Mouse (Mus musculus): ENCODE data around the gene Chrne. TPM values are rescaled to one million over a fixed set of nuclear protein-coding genes. Genes with fewer than 3 reads are reported as not detected.

The Chrne gene
- polyA plus RNA-seq, 1 experiment, result 0.10 TPM

DNA sequence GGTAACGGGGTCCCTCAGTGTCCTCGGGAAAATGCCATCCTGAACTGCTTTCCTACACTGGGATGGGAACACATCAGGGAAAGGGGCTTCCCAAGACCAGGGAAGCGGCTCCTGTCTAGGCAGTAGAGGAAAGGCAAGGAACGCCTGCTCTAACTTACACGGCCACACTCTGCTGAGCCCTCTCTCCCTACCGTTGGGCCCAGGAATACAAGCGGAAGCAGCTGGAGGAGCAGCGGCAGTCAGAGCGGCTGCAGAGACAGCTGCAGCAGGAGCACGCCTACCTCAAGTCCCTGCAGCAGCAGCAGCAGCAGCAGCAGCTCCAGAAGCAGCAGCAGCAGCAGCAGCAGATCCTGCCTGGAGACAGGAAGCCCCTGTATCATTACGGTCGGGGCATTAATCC lies 12.3 kb downstream of the Chrne start:
- H3K4me1 ChIP-seq (ENCODE audit: control insufficient read depth, insufficient read depth, low read length), result no peaks in the 10 kb centered on the region
- no peak for TF ChIP-seq POLR2A (IDR thresholded peaks at IDR 0.05; ENCODE audit: borderline replicate concordance, insufficient read depth, low read length)
- no peak for TF ChIP-seq CTCF (IDR thresholded peaks at IDR 0.05; ENCODE audit: borderline replicate concordance, insufficient read depth, low read depth, low read length)
- WGBS, result 77% methylated on average over 12 of the region's 12 CpGs
- no peaks in the 10 kb centered on the region for H3K27me3 ChIP-seq (ENCODE audit: control insufficient read depth, insufficient read depth, low read length)
- no peak overlapping the region for H3K4me3 ChIP-seq (replicated peaks; ENCODE audit: insufficient read depth, low read depth, low read length)
- H3K27ac ChIP-seq (ENCODE audit: insufficient read depth, low read length), result no peak overlapping the region
- DNase-seq, result no peak

DNA sequence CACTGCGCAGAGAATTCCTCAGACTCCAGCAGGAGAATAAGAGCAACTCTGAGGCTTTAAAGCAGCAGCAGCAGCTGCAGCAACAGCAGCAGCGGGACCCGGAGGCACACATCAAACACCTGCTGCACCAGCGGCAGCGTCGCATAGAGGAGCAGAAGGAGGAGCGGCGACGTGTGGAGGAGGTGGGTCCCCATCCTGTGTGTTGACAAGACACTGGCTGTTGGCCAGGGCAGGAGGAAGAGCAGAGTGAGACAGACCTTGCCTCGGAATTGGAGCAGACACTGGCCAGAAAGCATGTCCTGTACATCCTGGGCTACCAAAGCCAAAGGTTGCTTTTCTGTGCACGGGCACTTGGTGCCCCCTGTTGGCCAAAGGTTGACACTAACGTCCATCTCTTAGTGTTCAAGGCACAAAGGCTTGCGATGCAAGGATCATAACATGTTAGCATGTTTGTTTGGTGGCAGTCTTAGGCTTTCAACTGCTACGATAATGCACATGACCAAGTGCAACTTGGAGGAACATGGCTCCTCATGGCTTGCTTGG lies 13.9 kb downstream of the Chrne start:
- no peak overlapping the region for H3K4me3 ChIP-seq (replicated peaks; ENCODE audit: insufficient read depth, low read depth, low read length)
- 29% methylated on average over 14 of the region's 14 CpGs for WGBS
- no peak overlapping the region for H3K27ac ChIP-seq (ENCODE audit: insufficient read depth, low read length)
- DNase-seq, result peak; percentile 74 to 82
- TF ChIP-seq POLR2A (IDR thresholded peaks at IDR 0.05; ENCODE audit: borderline replicate concordance, insufficient read depth, low read length) (no peak), CTCF (IDR thresholded peaks at IDR 0.05; ENCODE audit: borderline replicate concordance, insufficient read depth, low read depth, low read length) (peak; percentile 99)
- no peaks in the 10 kb centered on the region for H3K27me3 ChIP-seq (ENCODE audit: control insufficient read depth, insufficient read depth, low read length)
- no peaks in the 10 kb centered on the region for H3K4me1 ChIP-seq (ENCODE audit: control insufficient read depth, insufficient read depth, low read length)

DNA sequence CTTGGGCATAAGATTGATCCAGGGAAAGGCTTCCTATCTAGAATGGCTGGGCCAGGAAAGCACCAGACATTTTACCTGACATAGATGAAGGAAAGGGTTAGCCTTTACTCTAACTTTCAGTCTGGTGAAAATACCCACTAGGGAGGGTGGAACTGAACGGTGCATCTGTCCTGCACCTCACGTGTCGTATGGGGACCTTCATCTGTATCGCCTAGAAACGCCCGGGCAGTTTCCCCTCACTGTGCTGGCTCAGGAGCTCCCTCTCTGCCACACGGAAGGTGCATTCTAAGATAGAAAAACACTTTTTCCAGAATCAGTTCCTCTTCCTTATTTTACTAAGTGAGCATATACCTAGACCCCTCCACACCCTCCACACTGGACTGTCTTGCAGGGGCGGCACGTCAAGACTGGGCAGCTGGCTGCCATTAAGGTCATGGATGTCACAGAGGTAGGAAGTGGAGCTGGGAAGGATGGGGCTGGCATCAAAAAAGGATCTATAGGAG lies 20.5 kb downstream of the Chrne start:
- Histone ChIP-seq H3K4me3 (replicated peaks; ENCODE audit: insufficient read depth, low read depth, low read length) (no peak overlapping the region), H3K27ac (ENCODE audit: insufficient read depth, low read length) (no peak overlapping the region), H3K27me3 (ENCODE audit: control insufficient read depth, insufficient read depth, low read length) (no peaks in the 10 kb centered on the region), H3K4me1 (ENCODE audit: control insufficient read depth, insufficient read depth, low read length) (peaks cover 6% of the 10 kb centered on the region)
- no peak for DNase-seq
- TF ChIP-seq CTCF (IDR thresholded peaks at IDR 0.05; ENCODE audit: borderline replicate concordance, insufficient read depth, low read depth, low read length) (no peak), POLR2A (IDR thresholded peaks at IDR 0.05; ENCODE audit: borderline replicate concordance, insufficient read depth, low read length) (no peak)
- 86% methylated on average over 9 of the region's 9 CpGs for WGBS

DNA sequence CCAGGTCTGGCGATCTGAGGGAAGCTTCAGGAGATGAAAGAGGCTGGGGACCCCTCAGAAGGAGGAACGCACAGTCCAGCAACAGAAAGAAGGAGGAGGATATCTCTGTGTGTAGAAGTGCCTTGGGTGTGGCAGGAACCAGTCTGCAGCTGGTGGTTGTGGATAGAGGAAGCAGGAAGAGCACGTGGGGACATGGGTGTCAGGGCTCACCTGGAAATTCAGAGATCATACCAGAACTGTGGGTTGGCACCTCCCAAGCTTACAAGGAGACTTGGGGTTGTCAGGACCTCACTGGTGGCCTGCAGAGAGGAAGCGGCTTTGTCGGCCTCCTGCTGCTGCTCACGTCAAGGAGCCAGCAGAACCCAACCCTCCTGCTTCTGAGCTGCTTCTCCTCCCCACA lies 21.7 kb downstream of the Chrne start:
- H3K27me3 ChIP-seq (ENCODE audit: control insufficient read depth, insufficient read depth, low read length), result no peaks in the 10 kb centered on the region
- peaks cover 6% of the 10 kb centered on the region for H3K4me1 ChIP-seq (ENCODE audit: control insufficient read depth, insufficient read depth, low read length)
- H3K27ac ChIP-seq (ENCODE audit: insufficient read depth, low read length), result peak overlapping the region; percentile 34; the same call in 1 of the 2 replicates
- TF ChIP-seq POLR2A (IDR thresholded peaks at IDR 0.05; ENCODE audit: borderline replicate concordance, insufficient read depth, low read length) (no peak), CTCF (IDR thresholded peaks at IDR 0.05; ENCODE audit: borderline replicate concordance, insufficient read depth, low read depth, low read length) (no peak)
- no peak for DNase-seq
- WGBS, result 78% methylated on average over 6 of the region's 6 CpGs
- no peak overlapping the region for H3K4me3 ChIP-seq (replicated peaks; ENCODE audit: insufficient read depth, low read depth, low read length)

DNA sequence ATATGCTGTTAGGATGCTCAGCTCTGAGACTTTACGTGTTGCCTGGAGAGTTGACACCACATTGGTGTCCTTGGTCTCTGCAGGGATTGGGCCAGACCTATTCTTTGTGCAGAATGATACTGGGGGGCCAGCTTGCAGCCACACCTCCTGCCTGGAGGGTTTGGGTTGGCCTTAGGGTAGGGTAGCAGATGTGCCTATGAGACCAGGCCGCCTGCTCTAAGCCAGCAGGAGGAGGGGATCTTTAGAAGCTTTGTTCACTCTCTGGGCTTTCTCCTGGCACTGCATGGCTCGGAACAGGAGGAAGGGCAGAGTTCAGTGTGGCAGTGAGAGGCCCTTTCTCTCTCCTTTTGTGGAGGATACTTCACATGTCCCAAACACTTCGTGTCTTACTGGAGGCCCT lies 22.9 kb downstream of the Chrne start:
- no peak overlapping the region for H3K4me3 ChIP-seq (replicated peaks; ENCODE audit: insufficient read depth, low read depth, low read length)
- no peak for DNase-seq
- 26% methylated on average over 4 of the region's 4 CpGs for WGBS
- no peak for TF ChIP-seq CTCF (IDR thresholded peaks at IDR 0.05; ENCODE audit: borderline replicate concordance, insufficient read depth, low read depth, low read length)
- no peak for TF ChIP-seq POLR2A (IDR thresholded peaks at IDR 0.05; ENCODE audit: borderline replicate concordance, insufficient read depth, low read length)
- peaks cover 6% of the 10 kb centered on the region for H3K4me1 ChIP-seq (ENCODE audit: control insufficient read depth, insufficient read depth, low read length)
- H3K27me3 ChIP-seq (ENCODE audit: control insufficient read depth, insufficient read depth, low read length), result no peaks in the 10 kb centered on the region
- H3K27ac ChIP-seq (ENCODE audit: insufficient read depth, low read length), result peak overlapping the region; percentile 40; the same call in 1 of the 2 replicates

DNA sequence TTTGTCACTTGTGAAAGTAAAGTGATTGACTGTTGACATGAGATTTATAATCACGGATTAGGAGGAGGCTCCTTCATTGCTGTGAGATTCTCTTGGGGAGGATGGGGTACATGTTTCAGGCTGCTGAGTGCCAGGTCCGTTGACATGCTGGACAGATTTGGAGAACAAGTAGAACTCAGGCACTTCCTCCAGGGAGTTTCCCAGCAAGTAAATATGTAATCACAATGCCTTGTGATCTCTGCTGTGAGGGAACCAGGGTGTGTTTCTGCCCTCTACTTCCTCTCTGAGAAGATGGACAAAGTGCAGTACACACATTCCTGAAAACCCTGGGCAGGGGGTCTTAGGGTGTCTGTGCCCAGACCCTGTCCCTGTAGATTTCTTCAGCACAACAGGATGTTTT lies 23.4 kb downstream of the Chrne start:
- H3K27me3 ChIP-seq (ENCODE audit: control insufficient read depth, insufficient read depth, low read length), result no peaks in the 10 kb centered on the region
- TF ChIP-seq CTCF (IDR thresholded peaks at IDR 0.05; ENCODE audit: borderline replicate concordance, insufficient read depth, low read depth, low read length), result no peak
- TF ChIP-seq POLR2A (IDR thresholded peaks at IDR 0.05; ENCODE audit: borderline replicate concordance, insufficient read depth, low read length), result no peak
- H3K4me3 ChIP-seq (replicated peaks; ENCODE audit: insufficient read depth, low read depth, low read length), result no peak overlapping the region
- DNase-seq, result no peak
- H3K27ac ChIP-seq (ENCODE audit: insufficient read depth, low read length), result no peak overlapping the region; the same call in 1 of the 2 replicates
- 38% methylated on average over 2 of the region's 2 CpGs for WGBS
- peaks cover 6% of the 10 kb centered on the region for H3K4me1 ChIP-seq (ENCODE audit: control insufficient read depth, insufficient read depth, low read length)

DNA sequence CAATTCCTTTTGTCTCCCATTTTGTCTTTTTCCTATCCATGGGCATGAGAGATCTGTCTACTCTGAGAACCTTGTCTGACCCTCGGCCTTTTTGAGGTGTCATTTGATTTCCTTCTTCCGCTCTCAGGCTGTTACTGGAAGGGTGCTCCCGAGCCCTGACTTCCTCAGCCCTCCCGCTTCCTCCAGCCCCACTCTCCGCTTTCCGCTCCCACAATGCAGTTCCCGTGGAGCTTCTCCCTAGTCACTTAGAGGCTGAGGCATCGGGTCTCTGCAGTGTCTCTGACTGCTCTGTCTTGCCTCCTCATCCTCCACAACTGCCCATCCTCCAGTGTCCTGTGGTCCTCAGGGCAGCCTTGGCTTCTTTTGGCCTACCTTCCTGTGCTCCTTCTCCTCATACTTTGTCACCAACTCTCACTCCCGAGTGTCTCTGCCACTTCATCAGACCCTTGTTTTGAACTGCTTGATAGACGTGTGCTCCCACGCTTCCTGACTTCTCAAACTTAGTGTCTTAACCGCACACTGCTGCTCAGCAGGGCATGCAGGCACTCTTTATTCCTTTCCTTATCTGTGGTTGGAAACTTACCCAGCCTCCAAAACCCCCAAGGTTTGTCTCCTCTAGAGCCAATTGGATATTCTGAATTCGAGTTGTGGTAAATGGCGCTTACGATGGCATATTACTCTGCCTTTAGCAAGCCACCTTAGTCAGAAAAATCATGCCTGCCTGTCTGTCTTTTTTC lies 24.6 kb downstream of the Chrne start:
- Histone ChIP-seq H3K27ac (ENCODE audit: insufficient read depth, low read length) (no peak overlapping the region), H3K27me3 (ENCODE audit: control insufficient read depth, insufficient read depth, low read length) (no peaks in the 10 kb centered on the region), H3K4me3 (replicated peaks; ENCODE audit: insufficient read depth, low read depth, low read length) (no peak overlapping the region), H3K4me1 (ENCODE audit: control insufficient read depth, insufficient read depth, low read length) (peaks cover 6% of the 10 kb centered on the region)
- 83% methylated on average over 15 of the region's 15 CpGs for WGBS
- DNase-seq, result no peak
- TF ChIP-seq CTCF (IDR thresholded peaks at IDR 0.05; ENCODE audit: borderline replicate concordance, insufficient read depth, low read depth, low read length) (no peak), POLR2A (IDR thresholded peaks at IDR 0.05; ENCODE audit: borderline replicate concordance, insufficient read depth, low read length) (no peak)

DNA sequence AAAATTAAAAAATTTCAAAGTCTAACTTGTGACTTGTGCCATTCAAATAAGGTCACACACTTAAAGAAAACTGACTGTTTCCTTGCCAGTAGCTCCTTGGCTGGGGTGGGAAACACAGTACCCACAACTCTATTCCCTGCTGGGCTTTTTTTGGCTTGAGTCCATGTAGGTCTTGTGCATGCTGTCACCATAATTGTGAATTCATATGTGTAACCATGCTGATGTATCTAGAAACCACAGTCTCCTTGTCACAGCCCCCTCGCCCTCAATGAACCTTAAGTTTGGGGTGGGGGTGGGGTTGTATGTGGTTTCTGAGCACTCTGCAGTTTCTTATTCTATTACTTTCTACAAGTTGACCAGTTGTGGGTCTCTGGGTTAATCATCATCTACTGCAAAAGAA lies 27.3 kb downstream of the Chrne start:
- TF ChIP-seq POLR2A (IDR thresholded peaks at IDR 0.05; ENCODE audit: borderline replicate concordance, insufficient read depth, low read length) (no peak), CTCF (IDR thresholded peaks at IDR 0.05; ENCODE audit: borderline replicate concordance, insufficient read depth, low read depth, low read length) (no peak)
- H3K27me3 ChIP-seq (ENCODE audit: control insufficient read depth, insufficient read depth, low read length), result no peaks in the 10 kb centered on the region
- H3K4me3 ChIP-seq (replicated peaks; ENCODE audit: insufficient read depth, low read depth, low read length), result no peak overlapping the region
- H3K27ac ChIP-seq (ENCODE audit: insufficient read depth, low read length), result no peak overlapping the region
- peaks cover 6% of the 10 kb centered on the region for H3K4me1 ChIP-seq (ENCODE audit: control insufficient read depth, insufficient read depth, low read length)
- 72% methylated on average over 1 of the region's 1 CpGs for WGBS
- DNase-seq, result no peak

Data from cerebellum, adult 2 months (tissue).